Mouse (Mus musculus) midbrain, embryonic 13.5 days (tissue): Measurements from ENCODE around the gene Rbm4b. TPM values are rescaled to one million over a fixed set of nuclear protein-coding genes. Genes with fewer than 3 reads are reported as not detected.

Experiments
- ATAC-seq: fragments of 200-750 bp; cut with Nextera tagmentation; 2 replicates; pipeline ENCODE4 v1.8.0; 2017; ENCODE audit warnings: mild to moderate bottlenecking, moderate TSS enrichment, moderate library complexity
- H3K27ac ChIP-seq: fragments of 300-500 bp; sonication (generic); 2 replicates; pipeline ENCODE4 v1.5.1; 2015; ENCODE audit warnings: inconsistent platforms, mild to moderate bottlenecking, moderate library complexity
- H3K27me3 ChIP-seq: fragments of 300-500 bp; sonication (generic); 2 replicates; pipeline ENCODE4 v1.6.1; 2015; ENCODE audit warnings: mild to moderate bottlenecking, inconsistent platforms
- H3K36me3 ChIP-seq: fragments of 300-500 bp; sonication (generic); 2 replicates; pipeline ENCODE4 v1.6.1; 2015; ENCODE audit warnings: mild to moderate bottlenecking, inconsistent platforms
- H3K4me1 ChIP-seq: fragments of 300-500 bp; sonication (generic); replicated peaks from 2 replicates; pipeline ENCODE4 v1.6.1; 2015; ENCODE audit warnings: inconsistent platforms
- H3K4me2 ChIP-seq: fragments of 300-500 bp; sonication (generic); replicated peaks from 2 replicates; pipeline ENCODE4 v1.6.1; 2015; ENCODE audit warnings: moderate library complexity, mild to moderate bottlenecking, inconsistent platforms
- H3K4me3 ChIP-seq: fragments of 300-500 bp; sonication (generic); replicated peaks from 2 replicates; pipeline ENCODE4 v1.5.1; 2015; ENCODE audit warnings: mild to moderate bottlenecking, inconsistent platforms
- H3K9ac ChIP-seq: fragments of 300-500 bp; sonication (generic); replicated peaks from 2 replicates; pipeline ENCODE4 v1.6.1; 2015; ENCODE audit warnings: mild to moderate bottlenecking, inconsistent platforms
- H3K9me3 ChIP-seq: fragments of 300-500 bp; sonication (generic); 2 replicates; pipeline ENCODE4 v1.6.1; 2016; ENCODE audit warnings: mild to moderate bottlenecking, inconsistent platforms
- WGBS: fragments of 180-500 bp; shearing (Covaris S2); methylation state at CpG from one replicate; pipeline ENCODE4 v1.1.7; 2015; 5-methylcytosine and 5-hydroxymethylcytosine counted together
- polyA plus RNA-seq: library from polyadenylated mRNA; unstranded; fragments of >200 nt; fragmentation: Nextera tagmentation; extraction: Ambion mirVana; gene quantifications from 2 replicates; pipeline ENCODE4 v1.2.1, GENCODE M21; 2015

Rbm4b gene
- 220 TPM in 2 replicates for polyA plus RNA-seq

GRCm38 (mm10) chr19:4756193-4756911 is at the start of gene Rbm4b:
Rbm4b (plus strand) TSS chr19:4756497.
- no peaks in the 10 kb centered on the region for H3K27me3 ChIP-seq
- ATAC-seq = peak; percentile 94
- H3K9ac ChIP-seq = peak within 1 kb of the TSS; percentile 90
- H3K4me2 ChIP-seq = peak within 1 kb of the TSS; percentile 98
- H3K27ac ChIP-seq = peak within 1 kb of the TSS; percentile 98
- WGBS = under 1% methylated on average over 65 of the region's 65 CpGs
- H3K4me3 ChIP-seq = peak within 1 kb of the TSS; percentile 78
- H3K4me1 ChIP-seq = peaks cover 42% of the 10 kb centered on the region
- H3K36me3 ChIP-seq = peaks cover 35% of the 10 kb centered on the region
- H3K9me3 ChIP-seq = no peaks in the 10 kb centered on the region

GRCm38 (mm10) chr19:4708765-4709164 is 47.5 kb upstream of the Rbm4b start:
- no peak overlapping the region for H3K4me3 ChIP-seq
- H3K4me1 ChIP-seq = peaks cover 26% of the 10 kb centered on the region
- H3K36me3 ChIP-seq = no peaks in the 10 kb centered on the region
- no peaks in the 10 kb centered on the region for H3K9me3 ChIP-seq
- 85% methylated on average over 10 of the region's 10 CpGs for WGBS
- H3K27me3 ChIP-seq = no peaks in the 10 kb centered on the region
- ATAC-seq = no peak
- no peak overlapping the region for H3K4me2 ChIP-seq
- H3K9ac ChIP-seq = no peak overlapping the region
- H3K27ac ChIP-seq = no peak overlapping the region

GRCm38 (mm10) chr19:4711098-4711600 is 45.1 kb upstream of the Rbm4b start, which contains the start of gene Sptbn2:
Sptbn2 (plus strand) TSS chr19:4711167.
- Histone ChIP-seq H3K27ac (peak within 1 kb of the TSS; percentile 97), H3K9ac (peak within 1 kb of the TSS; percentile 96), H3K4me2 (peak within 1 kb of the TSS; percentile 72), H3K4me1 (peaks cover 40% of the 10 kb centered on the region), H3K27me3 (no peaks in the 10 kb centered on the region), H3K9me3 (no peaks in the 10 kb centered on the region), H3K36me3 (no peaks in the 10 kb centered on the region), H3K4me3 (peak within 1 kb of the TSS; percentile 83)
- WGBS = 8% methylated on average over 13 of the region's 13 CpGs
- peak; percentile 53 for ATAC-seq

GRCm38 (mm10) chr19:4711601-4712155 is 44.6 kb upstream of the Rbm4b start:
- Histone ChIP-seq H3K36me3 (no peaks in the 10 kb centered on the region), H3K9ac (peak overlapping the region; percentile 96), H3K4me2 (peak overlapping the region; percentile 72), H3K9me3 (no peaks in the 10 kb centered on the region), H3K27me3 (no peaks in the 10 kb centered on the region), H3K4me1 (peaks cover 40% of the 10 kb centered on the region), H3K4me3 (peak overlapping the region; percentile 83), H3K27ac (peak overlapping the region; percentile 97)
- WGBS = 2% methylated on average over 29 of the region's 65 CpGs
- peak; percentile 85 for ATAC-seq

GRCm38 (mm10) chr19:4712156-4712780 is 44.0 kb upstream of the Rbm4b start:
- no peaks in the 10 kb centered on the region for H3K9me3 ChIP-seq
- peaks cover 40% of the 10 kb centered on the region for H3K4me1 ChIP-seq
- peak overlapping the region; percentile 96 for H3K9ac ChIP-seq
- peak overlapping the region; percentile 72 for H3K4me2 ChIP-seq
- ATAC-seq = peak; percentile 72
- H3K27ac ChIP-seq = peak overlapping the region; percentile 97
- H3K4me3 ChIP-seq = peak overlapping the region; percentile 83
- no peaks in the 10 kb centered on the region for H3K27me3 ChIP-seq
- H3K36me3 ChIP-seq = no peaks in the 10 kb centered on the region
- under 1% methylated on average over 52 of the region's 60 CpGs for WGBS

- H3K4me2 ChIP-seq = peak overlapping the region; percentile 72
- 27% methylated on average over 13 of the region's 13 CpGs for WGBS
- peaks cover 40% of the 10 kb centered on the region for H3K4me1 ChIP-seq
- H3K9ac ChIP-seq = peak overlapping the region; percentile 96
- no peak; the same call in 1 of the 2 replicates for ATAC-seq
- no peaks in the 10 kb centered on the region for H3K9me3 ChIP-seq
- H3K4me3 ChIP-seq = peak overlapping the region; percentile 83
- no peaks in the 10 kb centered on the region for H3K27me3 ChIP-seq
- H3K27ac ChIP-seq = peak overlapping the region; percentile 97
- no peaks in the 10 kb centered on the region for H3K36me3 ChIP-seq
Observed at GRCm38 (mm10) chr19:4712781-4713526, 43.3 kb upstream of the Rbm4b start.

- Histone ChIP-seq H3K27me3 (no peaks in the 10 kb centered on the region), H3K4me1 (peaks cover 45% of the 10 kb centered on the region), H3K27ac (no peak overlapping the region), H3K36me3 (peaks cover 2% of the 10 kb centered on the region; the same call in 1 of the 2 replicates), H3K9me3 (no peaks in the 10 kb centered on the region), H3K9ac (peak overlapping the region; percentile 96), H3K4me3 (peak overlapping the region; percentile 83), H3K4me2 (peak overlapping the region; percentile 72)
- no peak for ATAC-seq
- 51% methylated on average over 3 of the region's 3 CpGs for WGBS
Observed at GRCm38 (mm10) chr19:4713886-4714285, 42.4 kb upstream of the Rbm4b start.

GRCm38 (mm10) chr19:4716756-4717155 is 39.5 kb upstream of the Rbm4b start:
- H3K4me3 ChIP-seq = no peak overlapping the region
- no peaks in the 10 kb centered on the region for H3K9me3 ChIP-seq
- H3K27ac ChIP-seq = no peak overlapping the region
- peaks cover 48% of the 10 kb centered on the region for H3K4me1 ChIP-seq
- H3K27me3 ChIP-seq = no peaks in the 10 kb centered on the region
- ATAC-seq = no peak
- 98% methylated on average over 14 of the region's 14 CpGs for WGBS
- H3K9ac ChIP-seq = no peak overlapping the region
- H3K4me2 ChIP-seq = no peak overlapping the region
- H3K36me3 ChIP-seq = peaks cover 29% of the 10 kb centered on the region

- H3K9ac ChIP-seq = no peak overlapping the region
- ATAC-seq = no peak
- H3K27ac ChIP-seq = no peak overlapping the region
- peaks cover 30% of the 10 kb centered on the region for H3K36me3 ChIP-seq
- H3K9me3 ChIP-seq = no peaks in the 10 kb centered on the region
- H3K4me3 ChIP-seq = no peak overlapping the region
- 96% methylated on average over 2 of the region's 2 CpGs for WGBS
- no peaks in the 10 kb centered on the region for H3K27me3 ChIP-seq
- H3K4me2 ChIP-seq = no peak overlapping the region
- peaks cover 48% of the 10 kb centered on the region for H3K4me1 ChIP-seq
Observed at GRCm38 (mm10) chr19:4717281-4717680, 39.0 kb upstream of the Rbm4b start.

- no peak overlapping the region for H3K4me2 ChIP-seq
- no peak overlapping the region; the same call in 1 of the 2 replicates for H3K9ac ChIP-seq
- no peaks in the 10 kb centered on the region for H3K27me3 ChIP-seq
- peaks cover 30% of the 10 kb centered on the region for H3K36me3 ChIP-seq
- H3K27ac ChIP-seq = no peak overlapping the region
- H3K4me1 ChIP-seq = peaks cover 35% of the 10 kb centered on the region
- no peak for ATAC-seq
- 35% methylated on average over 10 of the region's 12 CpGs for WGBS
- no peak overlapping the region for H3K4me3 ChIP-seq
- no peaks in the 10 kb centered on the region for H3K9me3 ChIP-seq
Observed at GRCm38 (mm10) chr19:4718716-4719115, 37.6 kb upstream of the Rbm4b start.

- H3K9me3 ChIP-seq = no peaks in the 10 kb centered on the region
- no peak overlapping the region for H3K27ac ChIP-seq
- no peak overlapping the region for H3K9ac ChIP-seq
- no peak overlapping the region for H3K4me2 ChIP-seq
- H3K36me3 ChIP-seq = peaks cover 36% of the 10 kb centered on the region
- H3K27me3 ChIP-seq = no peaks in the 10 kb centered on the region
- no peak overlapping the region for H3K4me3 ChIP-seq
- no peak for ATAC-seq
- peaks cover 29% of the 10 kb centered on the region for H3K4me1 ChIP-seq
- WGBS = 17% methylated on average over 5 of the region's 5 CpGs
Observed at GRCm38 (mm10) chr19:4719351-4719764, 36.9 kb upstream of the Rbm4b start.
